Mouse (Mus musculus): ENCODE measurements around the gene Cib4.

GRCm38 (mm10) chr5:30460155-30460554, 85.5 kb downstream of the Cib4 start:
- TF ChIP-seq CTCF (IDR thresholded peaks at IDR 0.05; ENCODE audit: low read depth) (no peak), EP300 (IDR thresholded peaks at IDR 0.05; ENCODE audit: low read depth) (no peak)
